Mouse (Mus musculus): Measurements from ENCODE around the gene Dtnb. TPM values are rescaled to one million over a fixed set of nuclear protein-coding genes. Genes with fewer than 3 reads are reported as not detected.
A peak's percentile ranks its signal among the peaks of the same experiment; 100 is the strongest.

Dtnb gene
- total RNA-seq, 2 experiments from 2014 or later, result 12.6 to 16.1 TPM

DNA sequence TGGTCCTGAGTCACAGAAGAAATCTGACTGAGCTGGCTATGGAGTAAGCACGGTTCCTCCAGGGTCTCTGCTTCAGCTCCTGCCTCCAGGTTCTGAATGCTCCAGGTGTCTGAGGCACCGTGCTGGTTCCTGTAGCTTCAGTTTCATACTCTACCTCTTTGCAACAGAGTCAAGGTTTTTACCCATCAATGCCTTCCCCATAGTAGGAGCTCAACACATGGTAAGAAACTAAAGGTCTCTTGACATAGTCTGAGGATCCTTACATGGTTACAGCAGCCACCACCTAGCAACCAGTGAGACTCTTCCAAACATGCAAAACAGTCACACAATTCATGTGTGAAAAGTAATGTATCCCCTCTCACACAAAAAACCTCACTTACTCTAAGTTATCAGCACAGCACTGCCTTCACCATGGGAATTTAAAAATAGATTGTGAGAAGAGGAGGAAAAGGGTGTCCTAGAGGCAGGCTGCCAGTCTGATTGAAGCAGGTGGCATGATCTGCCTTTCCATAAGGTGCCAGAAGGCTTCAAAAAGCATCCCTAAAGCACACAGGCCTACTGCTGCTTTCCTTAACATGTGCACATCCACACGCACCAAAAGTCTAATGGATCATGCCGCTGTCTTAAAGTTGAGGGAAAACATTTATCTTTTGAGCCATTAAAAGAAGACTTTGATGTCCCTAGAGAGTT is 1.3 kb upstream of the Dtnb start:
- no peak for ATAC-seq (replicated peaks; ENCODE audit: poor library complexity)

GRCm38 (mm10) chr12:3572581-3573397 is 608 bp downstream of the Dtnb start:
- ATAC-seq (replicated peaks; ENCODE audit: poor library complexity), result peak; percentile 45

DNA sequence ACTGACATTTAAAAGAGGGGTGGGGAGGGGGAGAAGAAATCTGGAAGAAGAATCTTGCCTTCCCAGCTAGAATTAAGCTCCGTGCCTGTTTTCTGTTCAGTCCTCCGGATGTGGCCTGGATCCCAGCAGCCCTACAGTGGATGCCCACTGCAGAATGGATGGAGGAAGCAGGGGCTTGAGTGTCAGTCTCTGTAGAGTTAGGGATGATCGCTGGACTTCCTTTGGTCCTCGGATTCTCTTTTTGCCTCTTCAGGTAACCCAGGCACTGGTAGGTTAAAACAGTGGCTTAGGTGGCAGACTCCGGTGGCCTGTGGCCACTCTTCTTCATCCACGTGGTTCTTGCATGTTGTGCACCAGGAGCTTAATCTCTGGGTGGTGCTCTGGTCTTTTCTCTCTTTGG is 1.2 kb downstream of the Dtnb start:
- ATAC-seq (replicated peaks; ENCODE audit: poor library complexity), result no peak

GRCm38 (mm10) chr12:3574670-3575069 is 2.5 kb downstream of the Dtnb start:
- ATAC-seq (replicated peaks; ENCODE audit: poor library complexity), result peak; percentile 54

DNA sequence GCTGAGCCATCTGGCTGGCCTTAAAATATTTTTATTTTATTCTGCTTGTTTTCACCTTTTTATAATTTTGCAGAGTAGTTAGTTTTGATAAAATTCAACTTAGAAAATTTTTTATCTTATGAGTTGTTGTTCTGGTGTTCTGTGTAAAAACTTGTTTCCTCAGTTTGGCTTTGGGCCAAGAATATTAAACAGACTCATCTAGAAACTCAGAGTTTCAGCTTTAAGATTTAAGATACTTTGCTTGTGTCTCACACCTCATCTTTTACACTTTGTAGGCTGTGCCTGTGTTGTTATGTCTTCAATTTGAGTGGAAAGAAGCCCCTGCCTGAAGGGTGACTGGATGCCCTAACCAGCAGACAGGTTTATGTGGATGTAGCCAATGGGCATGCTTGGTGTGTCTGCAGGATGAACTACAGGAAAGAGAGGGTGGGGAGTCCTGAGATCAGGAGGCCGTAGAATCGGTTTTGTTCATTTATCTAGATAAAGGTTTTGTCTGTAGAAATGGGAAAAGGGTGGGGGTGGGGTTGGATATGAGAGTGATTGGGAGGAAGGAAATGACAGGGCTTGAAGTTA is 7.9 kb downstream of the Dtnb start:
- ATAC-seq (replicated peaks; ENCODE audit: poor library complexity), result no peak

DNA sequence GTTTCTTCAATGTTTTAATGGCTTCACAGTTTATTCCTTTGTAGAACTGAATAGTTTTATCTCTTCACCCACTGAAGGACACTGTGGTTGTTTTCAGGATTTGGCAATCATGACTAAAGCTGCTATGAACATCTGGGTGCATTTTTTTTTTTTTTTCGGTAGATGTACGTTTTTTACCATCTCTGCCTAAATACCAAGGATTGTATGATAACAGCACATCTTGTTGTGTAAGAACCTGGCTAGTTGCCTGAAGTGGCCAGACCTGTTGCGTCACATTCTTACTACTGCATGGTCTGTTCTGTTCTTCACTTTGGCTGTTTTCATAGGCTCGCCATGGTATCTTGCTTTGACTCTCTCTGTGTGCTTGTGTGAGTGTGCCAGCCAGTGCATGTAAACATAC is 10.4 kb downstream of the Dtnb start:
- ATAC-seq (replicated peaks; ENCODE audit: poor library complexity), result peak; percentile 89

DNA sequence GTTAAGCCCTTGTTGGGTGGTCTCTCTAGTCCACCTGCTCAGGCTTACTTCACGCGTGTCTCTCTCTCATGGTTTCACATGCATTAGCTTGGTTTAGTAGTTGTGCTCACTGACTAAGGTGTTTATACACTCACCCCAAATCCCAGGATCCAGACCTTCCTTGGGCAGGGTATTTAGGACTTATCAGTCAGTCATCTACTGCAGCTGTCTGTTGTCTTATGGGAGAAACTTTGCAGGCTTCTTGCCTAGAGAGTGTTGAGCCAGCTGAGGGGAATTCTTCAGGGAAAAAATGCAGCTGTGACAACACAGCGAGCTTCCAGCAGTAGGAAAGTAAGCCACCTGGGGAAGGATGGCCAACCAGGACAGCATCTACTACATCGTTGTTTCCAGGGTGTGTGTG is 13.3 kb downstream of the Dtnb start:
- no peak for ATAC-seq (replicated peaks; ENCODE audit: poor library complexity)

- peak; percentile 40 for ATAC-seq (replicated peaks; ENCODE audit: poor library complexity)
Observed at GRCm38 (mm10) chr12:3587010-3587409, 14.8 kb downstream of the Dtnb start.

DNA sequence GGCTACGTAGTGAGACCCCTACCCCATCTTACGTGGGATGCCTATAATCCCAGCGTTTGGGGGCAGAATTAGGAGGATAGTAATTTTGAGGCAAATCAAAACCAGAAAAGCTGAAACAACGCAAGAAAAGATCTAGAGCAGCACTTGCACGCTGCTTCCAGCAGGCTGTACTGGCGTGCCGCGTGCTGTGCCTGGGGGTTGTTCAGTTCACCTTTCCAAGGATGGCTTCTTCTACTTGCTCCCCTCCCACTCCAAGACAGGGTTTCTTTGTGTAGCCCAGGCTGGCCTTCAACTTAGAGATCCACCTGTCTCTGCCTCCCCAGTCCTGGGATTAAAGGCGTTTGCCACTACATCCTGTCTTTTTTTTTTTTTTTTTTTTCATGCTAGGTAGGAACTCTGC is 17.9 kb downstream of the Dtnb start:
- ATAC-seq (replicated peaks; ENCODE audit: poor library complexity), result no peak

DNA sequence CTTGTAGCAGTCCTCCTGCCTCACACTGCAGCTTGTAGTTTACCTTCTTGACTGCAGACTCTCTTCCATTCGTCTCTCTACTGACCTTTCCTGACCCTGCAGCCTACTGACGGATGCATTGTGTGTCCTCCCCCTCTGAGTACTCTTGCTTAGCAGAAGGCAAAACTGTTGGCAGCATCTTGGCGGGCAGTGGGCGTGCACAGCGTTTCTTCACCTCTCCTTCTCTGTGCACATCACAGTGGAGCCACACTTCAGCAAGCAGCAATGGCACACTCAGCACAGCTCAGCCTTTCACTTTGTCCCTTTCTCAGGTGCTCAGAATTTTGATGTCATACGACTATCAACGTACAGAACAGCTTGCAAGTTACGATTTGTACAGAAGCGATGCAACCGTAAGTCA is 19.4 kb downstream of the Dtnb start:
- ATAC-seq (replicated peaks; ENCODE audit: poor library complexity), result no peak

DNA sequence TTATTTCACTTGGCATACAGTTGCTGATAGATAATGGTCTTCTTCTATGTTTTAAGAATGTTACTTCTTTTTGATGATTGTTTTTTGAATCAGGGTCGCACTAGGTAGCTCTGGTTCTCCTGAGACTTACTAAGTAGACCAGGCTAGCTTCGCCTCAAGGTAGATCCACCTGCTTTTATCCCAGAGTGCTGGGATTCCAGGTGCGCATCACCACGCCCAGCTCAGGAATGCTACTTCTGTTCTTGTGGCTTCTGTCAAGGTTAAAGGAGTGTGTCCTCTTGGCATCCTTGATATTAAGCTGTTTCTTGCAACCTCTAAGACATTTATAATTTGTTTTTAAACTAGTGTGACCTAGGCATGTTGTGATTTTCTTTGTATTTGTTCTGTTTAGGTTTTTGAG is 30.6 kb downstream of the Dtnb start:
- ATAC-seq (replicated peaks; ENCODE audit: poor library complexity), result no peak

DNA sequence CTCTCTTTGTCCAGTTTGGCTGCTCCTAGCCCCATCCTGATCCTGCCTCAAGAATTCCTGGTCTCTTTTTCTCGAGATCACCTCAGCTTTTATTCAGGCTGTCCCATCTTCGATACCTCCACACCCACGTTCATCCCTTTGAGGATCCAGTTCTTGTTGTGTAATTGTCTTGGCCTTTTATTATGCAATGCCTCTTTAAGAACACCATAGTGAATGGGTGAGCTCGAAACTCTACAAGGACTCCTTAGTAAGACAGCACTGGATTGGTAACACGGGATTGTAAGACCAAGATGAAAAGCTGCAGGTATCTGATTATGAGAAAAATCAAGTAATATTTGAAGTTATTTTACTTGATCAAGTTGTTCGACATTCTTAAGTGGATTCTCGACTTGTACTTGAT is 34.0 kb downstream of the Dtnb start:
- ATAC-seq (replicated peaks; ENCODE audit: poor library complexity), result no peak

GRCm38 (mm10) chr12:3609747-3610146 is 37.6 kb downstream of the Dtnb start:
- peak; percentile 63; the same call in 1 of the 2 replicates for ATAC-seq (replicated peaks; ENCODE audit: poor library complexity)

- no peak for ATAC-seq (replicated peaks; ENCODE audit: poor library complexity)
Observed at GRCm38 (mm10) chr12:3611871-3612270, 39.7 kb downstream of the Dtnb start.

- no peak for ATAC-seq (replicated peaks; ENCODE audit: poor library complexity)
Observed at GRCm38 (mm10) chr12:3615041-3615440, 42.9 kb downstream of the Dtnb start.

DNA sequence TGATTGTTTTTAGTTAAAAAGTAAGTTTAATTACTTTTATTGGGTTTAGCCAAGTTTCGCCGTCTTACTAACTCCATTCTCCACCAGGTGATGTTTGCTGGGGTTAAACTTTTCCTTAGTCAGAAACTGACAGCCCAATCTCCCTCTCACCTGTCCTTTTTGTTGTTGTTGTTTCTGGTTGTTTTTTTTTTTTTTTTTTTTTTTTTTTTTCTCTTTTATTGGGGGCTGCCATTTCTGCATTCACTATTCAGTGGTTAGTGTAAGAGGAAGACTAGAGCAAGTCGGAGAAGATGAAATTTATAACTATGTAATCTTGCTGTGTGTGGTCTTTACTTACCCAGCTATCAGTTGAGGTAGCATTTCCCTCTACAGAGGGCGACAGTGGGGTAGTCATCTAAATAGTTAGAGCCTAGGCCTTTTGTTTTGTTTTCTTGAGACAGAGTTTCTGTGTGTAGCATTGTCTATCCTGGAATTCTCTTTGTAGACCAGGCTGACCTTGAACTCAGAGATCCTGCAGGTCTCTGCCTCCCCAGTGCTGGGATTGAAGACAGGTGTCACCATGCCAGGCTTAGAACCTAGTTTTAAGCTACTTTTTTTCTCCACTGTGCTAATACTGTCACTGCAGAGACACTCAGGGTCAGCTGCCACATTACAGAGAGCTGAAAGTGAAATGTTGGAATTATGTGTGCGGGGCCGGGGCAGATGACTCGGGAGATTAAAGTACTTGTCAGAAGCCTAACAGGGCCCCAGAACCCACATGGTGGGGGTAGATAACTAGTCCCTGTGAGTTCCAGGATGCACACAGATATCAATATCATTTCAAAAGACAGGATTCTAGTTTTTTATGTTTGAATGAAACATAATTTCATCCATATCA is 46.2 kb downstream of the Dtnb start:
- ATAC-seq (replicated peaks; ENCODE audit: poor library complexity), result peak; percentile 96

- peak; percentile 23; the same call in 1 of the 2 replicates for ATAC-seq (replicated peaks; ENCODE audit: poor library complexity)
Observed at GRCm38 (mm10) chr12:3619021-3619367, 46.8 kb downstream of the Dtnb start.

DNA sequence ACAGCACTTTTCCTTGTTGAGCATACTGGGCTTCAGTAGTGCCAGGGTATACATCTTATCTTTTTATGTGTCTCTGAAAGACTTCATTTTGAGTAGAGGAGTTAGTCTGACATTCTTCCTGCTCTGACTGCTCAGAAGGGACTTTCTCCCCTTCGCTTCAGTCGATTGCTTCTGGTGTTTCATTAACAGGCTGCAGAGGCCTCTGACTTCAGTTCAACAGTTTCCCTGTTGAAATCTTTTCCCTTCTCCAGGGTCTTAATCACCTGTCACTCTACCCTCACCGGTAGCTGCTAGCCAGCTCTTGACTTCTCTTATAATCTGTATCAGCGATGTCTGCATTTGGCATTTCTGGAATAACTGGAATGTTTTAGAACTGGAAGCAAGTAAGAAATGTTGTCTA is 54.7 kb downstream of the Dtnb start:
- no peak for ATAC-seq (replicated peaks; ENCODE audit: poor library complexity)

DNA sequence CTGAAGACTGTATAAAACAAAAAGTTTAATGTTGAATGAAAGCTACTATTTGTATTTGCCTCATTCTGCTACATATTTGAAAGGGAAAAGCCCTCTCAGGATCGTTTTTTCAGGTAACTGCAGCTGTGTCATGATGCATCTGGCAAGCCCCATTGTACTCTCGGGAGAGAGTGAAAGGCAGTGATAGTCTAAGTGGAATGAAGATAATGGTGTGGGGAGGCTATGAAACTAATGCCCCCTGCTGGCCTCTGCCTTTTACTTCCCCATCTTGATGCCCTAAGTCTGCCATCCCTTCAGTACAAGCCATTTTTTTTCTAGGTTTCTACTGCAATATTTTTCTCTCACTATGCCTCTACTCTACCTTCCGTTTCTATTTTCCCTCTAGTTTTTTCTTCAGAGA is 69.8 kb downstream of the Dtnb start:
- peak; percentile 93 for ATAC-seq (replicated peaks; ENCODE audit: poor library complexity)

DNA sequence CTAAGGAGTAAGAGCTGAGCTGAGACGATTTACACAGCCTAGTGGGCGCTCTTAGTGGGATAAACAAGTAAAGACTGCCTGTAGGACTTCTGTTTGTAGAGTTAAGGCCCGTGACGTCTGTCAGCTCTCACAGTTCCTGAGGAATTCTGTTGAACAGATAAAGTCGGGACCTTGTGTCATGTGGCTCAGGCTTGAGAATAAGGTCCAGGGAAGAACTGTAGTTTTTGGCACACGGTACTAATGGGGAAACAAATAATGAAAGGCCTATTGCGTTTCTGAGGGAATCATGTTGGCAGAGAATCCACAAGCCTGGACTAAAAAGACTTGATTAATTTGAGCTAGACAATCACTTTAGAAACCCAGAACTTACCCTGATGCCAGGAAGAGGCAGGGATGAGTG is 84.6 kb downstream of the Dtnb start:
- ATAC-seq (replicated peaks; ENCODE audit: poor library complexity), result no peak

DNA sequence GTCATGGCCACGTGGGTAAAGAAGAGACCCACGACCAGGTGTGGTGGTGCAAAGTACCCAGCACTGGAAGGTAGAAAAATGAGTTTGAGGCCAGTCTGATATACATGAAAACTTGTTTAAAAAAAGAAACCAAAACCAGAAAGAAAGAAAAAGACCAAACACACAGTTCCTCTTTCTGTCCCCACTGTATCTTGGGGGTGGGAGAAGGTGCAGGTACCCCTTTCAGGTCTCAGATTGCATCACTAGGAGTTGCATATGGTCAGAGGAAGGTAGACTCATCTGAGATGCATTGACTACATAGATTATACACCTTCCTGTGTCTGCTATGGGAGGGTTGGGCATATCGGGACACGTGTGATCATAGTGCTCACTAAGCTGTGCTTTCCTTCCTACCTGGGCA is 85.1 kb downstream of the Dtnb start:
- ATAC-seq (replicated peaks; ENCODE audit: poor library complexity), result peak; percentile 53
